Mouse (Mus musculus) 3T3-L1 (cell line): Measurements from ENCODE around the gene Olfr52.
"Not testable (repeated sequence)": the region's sequence is repeated elsewhere in the genome, so short reads cannot be mapped to it uniquely, and the experiment has no call there.

ENCODE experiments used
- DNase-seq: peaks from one replicate; pipeline ENCODE4 v3.0.0-alpha.2; 2015; ENCODE audit warnings: low read depth, low spot score

Gene Olfr52

GRCm38 (mm10) chr2:86185583-86185982 lies at the start of gene Olfr52:
Gene Olfr52 (minus strand): TSS chr2:86185683.
- DNase-seq = no peak

DNA sequence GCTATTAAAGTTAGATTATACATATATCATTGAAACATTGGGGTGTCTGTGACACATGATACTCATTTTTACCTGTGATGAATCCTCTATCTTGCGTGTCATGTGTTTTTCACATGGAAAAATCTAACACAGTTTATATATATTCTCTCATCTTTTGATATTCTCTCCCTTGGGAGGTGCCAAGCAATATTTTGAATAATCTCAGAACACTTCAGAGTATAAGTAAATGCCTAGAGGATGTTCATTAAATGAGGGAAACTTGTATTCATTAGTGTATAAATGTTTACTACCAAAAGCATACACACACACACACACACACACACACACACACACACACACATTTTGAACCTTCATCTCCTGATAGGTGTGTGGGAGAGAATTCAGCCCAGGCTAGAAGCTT lies 45.8 kb upstream of the Olfr52 start, which contains the start of gene Olfr1047:
Olfr1047 (minus strand) TSS at position 101 of the 400 bp plus-strand sequence.
- DNase-seq = no peak

- no peak for DNase-seq
Observed at GRCm38 (mm10) chr2:86219214-86219613, 33.7 kb upstream of the Olfr52 start, which contains the start of gene Olfr1046. Gene Olfr1046 (minus strand): TSS chr2:86219314.

GRCm38 (mm10) chr2:86202909-86203308 lies 17.4 kb upstream of the Olfr52 start, which contains the start of gene Olfr1045:
Gene Olfr1045 (minus strand): TSS chr2:86203009.
- no peak for DNase-seq

DNA sequence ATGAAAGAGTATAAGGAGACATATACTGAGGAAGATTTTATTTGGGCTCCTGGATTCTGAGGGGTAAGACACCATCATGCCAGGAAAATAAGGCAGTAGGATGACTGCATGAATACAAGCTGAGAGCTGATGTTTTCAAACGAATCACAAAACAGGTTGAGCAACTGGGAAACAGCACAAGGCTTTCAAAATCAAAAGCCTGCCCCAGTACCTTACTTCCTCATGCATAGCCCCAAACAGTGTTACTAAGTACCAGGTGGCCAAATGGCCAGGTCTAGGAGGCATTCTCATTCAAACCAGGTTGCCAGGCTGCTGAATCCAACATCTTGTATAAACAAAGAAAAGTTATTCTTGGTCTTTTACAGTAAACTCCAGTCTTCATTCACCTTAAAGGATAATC lies 10.4 kb upstream of the Olfr52 start:
- no peak for DNase-seq

DNA sequence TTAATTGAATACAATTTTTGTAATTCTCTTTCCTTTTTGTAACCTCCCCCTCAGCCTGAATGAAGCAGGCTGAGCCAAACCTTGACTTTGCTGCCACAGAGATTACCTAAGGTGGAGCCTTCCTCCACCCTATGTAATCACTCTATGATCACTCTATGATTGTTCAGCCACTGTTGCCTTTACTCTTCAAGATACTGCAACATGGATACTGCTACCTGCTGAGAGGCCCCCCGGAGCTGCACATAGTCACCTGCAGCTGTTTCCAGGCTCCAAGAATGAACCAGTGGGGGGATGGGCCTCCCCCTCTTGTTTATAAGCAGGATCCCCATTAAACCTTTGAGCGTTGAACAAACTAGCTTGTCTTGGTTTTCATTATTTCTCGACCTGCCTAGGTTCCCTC lies 5.5 kb downstream of the Olfr52 start:
- no peak for DNase-seq

GRCm38 (mm10) chr2:86177720-86178119 lies 7.8 kb downstream of the Olfr52 start, which contains the start of gene Olfr1044:
Gene Olfr1044 (minus strand): TSS chr2:86177820.
- no peak for DNase-seq

- not testable (repeated sequence) for DNase-seq
Observed at GRCm38 (mm10) chr2:86175422-86175821, 10.1 kb downstream of the Olfr52 start.

- no peak for DNase-seq
Observed at GRCm38 (mm10) chr2:86167422-86167821, 18.1 kb downstream of the Olfr52 start, which contains the start of gene Olfr1043. Gene Olfr1043 (minus strand): TSS chr2:86167522.

DNA sequence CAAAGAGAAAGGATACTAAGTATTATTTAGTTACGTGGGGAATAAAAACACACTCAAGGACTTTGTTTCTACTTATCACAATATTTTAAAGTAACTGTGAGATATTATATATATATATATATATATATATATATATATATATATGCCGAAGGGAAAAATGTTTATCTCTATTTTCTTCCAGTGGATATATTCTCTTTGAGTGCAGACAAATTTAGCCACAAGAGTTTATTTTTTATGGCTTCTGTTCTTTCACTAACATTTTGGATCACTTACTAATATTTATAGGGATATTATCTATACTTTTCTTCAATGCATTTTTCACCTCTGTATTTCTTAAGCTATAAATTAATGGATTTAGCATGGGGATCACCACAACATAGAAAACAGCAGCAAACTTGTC lies 23.7 kb downstream of the Olfr52 start, which contains the start of gene Olfr1042:
Olfr1042 (minus strand) TSS at position 101 of the 400 bp plus-strand sequence.
- no peak for DNase-seq

GRCm38 (mm10) chr2:86146632-86147031 lies 38.9 kb downstream of the Olfr52 start, which contains the start of gene Olfr1040:
Gene Olfr1040 (minus strand): TSS chr2:86146732.
- no peak for DNase-seq

DNA sequence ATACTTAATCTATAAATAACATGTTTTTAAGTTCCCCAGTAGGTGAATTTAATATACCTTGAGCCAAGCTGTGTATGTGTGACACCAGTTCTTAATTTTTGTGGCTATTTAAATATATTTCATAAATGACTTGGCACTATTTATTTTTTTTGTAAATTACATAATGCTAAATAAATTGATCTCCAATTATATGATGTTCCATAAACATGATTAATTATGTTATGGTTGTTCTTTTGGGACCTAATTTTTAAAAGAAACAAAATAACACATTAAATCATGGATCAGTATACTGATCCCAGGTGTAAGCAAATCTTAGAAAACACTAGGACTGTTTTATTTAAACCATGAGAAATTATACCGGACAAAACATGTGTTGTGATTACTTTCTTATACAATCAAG lies 49.7 kb downstream of the Olfr52 start, which contains the start of gene Olfr1039:
Olfr1039 (minus strand) TSS at position 101 of the 400 bp plus-strand sequence.
- DNase-seq = no peak
